Mouse (Mus musculus) heart, adult 2 months (tissue): ENCODE measurements at regions not wholly inside any gene's neighbourhood (a gene's known extent, or its start where the extent isn't known, plus 50 kb on each side); places are given as distances from the start of the nearest gene placed in this dataset.

Source experiments
- DNase-seq, 2 experiments: peaks; one replicate each; pipeline ENCODE4 v3.0.0; 2021
- H3K27ac ChIP-seq: fragments of 200-600 bp; 2 replicates; pipeline ENCODE4 v1.8.1; 2022
- H3K27me3 ChIP-seq: fragments of 200-500 bp; 2 replicates; pipeline ENCODE4 v1.6.1; 2012; ENCODE audit warnings: mild to moderate bottlenecking, low read length, inconsistent platforms, mixed read lengths; ENCODE audit not compliant: control insufficient read depth, insufficient read depth
- H3K36me3 ChIP-seq: fragments of 200-500 bp; 2 replicates; pipeline ENCODE4 v1.6.1; 2012; ENCODE audit warnings: low read length, inconsistent platforms; ENCODE audit not compliant: control insufficient read depth, insufficient read depth
- H3K4me1 ChIP-seq: fragments of 200-500 bp; 2 replicates; pipeline ENCODE4 v1.6.1; 2011; ENCODE audit warnings: low read length; ENCODE audit not compliant: control insufficient read depth, insufficient read depth
- H3K4me3 ChIP-seq: fragments of 200-600 bp; 2 replicates; pipeline ENCODE4 v1.8.1; 2022
- H3K79me2 ChIP-seq: fragments of 200-500 bp; replicated peaks from 2 replicates; pipeline ENCODE4 v1.6.1; 2012; ENCODE audit warnings: mild to moderate bottlenecking, inconsistent platforms, low read length, moderate library complexity, mixed read lengths; ENCODE audit not compliant: control insufficient read depth, insufficient read depth
- H3K9ac ChIP-seq: fragments of 200-500 bp; 2 replicates; pipeline ENCODE4 v1.6.1; 2012; ENCODE audit warnings: low read depth, mild to moderate bottlenecking, control low read depth, inconsistent platforms, low read length, mixed read lengths
- CTCF ChIP-seq: fragments of 200-600 bp; IDR thresholded peaks from 2 replicates; pipeline ENCODE4 v1.8.1; 2022; ENCODE audit warnings: antibody characterized with exemption, mild to moderate bottlenecking, moderate library complexity
- EP300 ChIP-seq: fragments of 200-500 bp; IDR thresholded peaks from 2 replicates; pipeline ENCODE4 v1.6.1; 2011; ENCODE audit warnings: low read depth, low read length, control low read depth; ENCODE audit not compliant: insufficient read depth
- POLR2A ChIP-seq: fragments of 200-500 bp; IDR thresholded peaks from 2 replicates; pipeline ENCODE4 v1.6.1; 2011; ENCODE audit warnings: mild to moderate bottlenecking, low read depth, low read length, control low read depth; ENCODE audit not compliant: insufficient read depth
- WGBS: fragments of 180-500 bp; shearing (Covaris S2); methylation state at CpG from one replicate; pipeline ENCODE4 v1.1.7; 2018; 5-methylcytosine and 5-hydroxymethylcytosine counted together
- intact Hi-C: fragments of 180-260 bp; cut with DNase I; formaldehyde crosslinking; loops from one replicate; pipeline ENCODE4 v1.15.1; 2025

- H3K36me3 ChIP-seq: no peaks in the 10 kb centered on the region
- DNase-seq: no peak
- WGBS: 46% methylated on average over 6 of the region's 6 CpGs
- no peak overlapping the region for H3K27ac ChIP-seq
- H3K4me1 ChIP-seq: peaks cover 1% of the 10 kb centered on the region; the same call in 1 of the 2 replicates
- no peaks in the 10 kb centered on the region for H3K79me2 ChIP-seq
- intact Hi-C loops: no loop called here
- H3K9ac ChIP-seq: no peak overlapping the region
- H3K4me3 ChIP-seq: no peak overlapping the region
- TF ChIP-seq CTCF: no peak
- TF ChIP-seq POLR2A: no peak
- TF ChIP-seq EP300: no peak
- no peaks in the 10 kb centered on the region for H3K27me3 ChIP-seq
Observed at GRCm38 (mm10) chr14:61885241-61886015, 278.2 kb downstream of the Kcnrg start.

GRCm38 (mm10) chr14:61889626-61890025 lies 282.4 kb downstream of the Kcnrg start:
- TF ChIP-seq EP300 (no peak), POLR2A (no peak), CTCF (no peak)
- Histone ChIP-seq H3K9ac (no peak overlapping the region), H3K36me3 (no peaks in the 10 kb centered on the region), H3K4me1 (peaks cover 1% of the 10 kb centered on the region; the same call in 1 of the 2 replicates), H3K4me3 (no peak overlapping the region), H3K27ac (peak overlapping the region; percentile 16; the same call in 1 of the 2 replicates), H3K79me2 (no peaks in the 10 kb centered on the region), H3K27me3 (no peaks in the 10 kb centered on the region)
- intact Hi-C loops: no loop called here
- peak; percentile 24 for DNase-seq
- 46% methylated on average over 8 of the region's 8 CpGs for WGBS

GRCm38 (mm10) chr14:61893786-61894185 lies 286.5 kb downstream of the Kcnrg start:
- H3K79me2 ChIP-seq: no peaks in the 10 kb centered on the region
- TF ChIP-seq CTCF (no peak), EP300 (no peak), POLR2A (no peak)
- no peak overlapping the region for H3K4me3 ChIP-seq
- H3K4me1 ChIP-seq: peaks cover 1% of the 10 kb centered on the region; the same call in 1 of the 2 replicates
- no peak overlapping the region for H3K27ac ChIP-seq
- no peak overlapping the region for H3K9ac ChIP-seq
- H3K27me3 ChIP-seq: no peaks in the 10 kb centered on the region
- no peaks in the 10 kb centered on the region for H3K36me3 ChIP-seq
- 85% methylated on average over 3 of the region's 3 CpGs for WGBS
- intact Hi-C loops: no loop called here
- no peak for DNase-seq

- no peak overlapping the region for H3K27ac ChIP-seq
- no peak for DNase-seq
- H3K36me3 ChIP-seq: no peaks in the 10 kb centered on the region
- no peaks in the 10 kb centered on the region for H3K27me3 ChIP-seq
- H3K4me1 ChIP-seq: no peaks in the 10 kb centered on the region
- intact Hi-C loops: no loop called here
- no peaks in the 10 kb centered on the region for H3K79me2 ChIP-seq
- H3K4me3 ChIP-seq: no peak overlapping the region
- no peak for TF ChIP-seq EP300
- TF ChIP-seq POLR2A: no peak
- TF ChIP-seq CTCF: no peak
- 75% methylated on average over 5 of the region's 5 CpGs for WGBS
- no peak overlapping the region for H3K9ac ChIP-seq
Observed at GRCm38 (mm10) chr14:61896879-61897278, 289.6 kb downstream of the Kcnrg start.

- H3K36me3 ChIP-seq: no peaks in the 10 kb centered on the region
- no peak overlapping the region for H3K27ac ChIP-seq
- TF ChIP-seq EP300 (no peak), POLR2A (no peak), CTCF (no peak)
- 80% methylated on average over 10 of the region's 10 CpGs for WGBS
- H3K79me2 ChIP-seq: no peaks in the 10 kb centered on the region
- H3K27me3 ChIP-seq: no peaks in the 10 kb centered on the region
- no peak for DNase-seq
- no peaks in the 10 kb centered on the region for H3K4me1 ChIP-seq
- no peak overlapping the region for H3K4me3 ChIP-seq
- H3K9ac ChIP-seq: no peak overlapping the region
- intact Hi-C loops: no loop called here
Observed at GRCm38 (mm10) chr14:61898664-61899063, 291.4 kb downstream of the Kcnrg start.

- H3K27ac ChIP-seq: no peak overlapping the region
- no peak overlapping the region for H3K9ac ChIP-seq
- no peaks in the 10 kb centered on the region for H3K27me3 ChIP-seq
- no peak overlapping the region for H3K4me3 ChIP-seq
- TF ChIP-seq EP300 (no peak), CTCF (no peak), POLR2A (no peak)
- DNase-seq: no peak
- no peaks in the 10 kb centered on the region for H3K79me2 ChIP-seq
- intact Hi-C loops: no loop called here
- H3K36me3 ChIP-seq: no peaks in the 10 kb centered on the region
- H3K4me1 ChIP-seq: no peaks in the 10 kb centered on the region
- 85% methylated on average over 4 of the region's 4 CpGs for WGBS
Observed at GRCm38 (mm10) chr14:61904426-61905124, 297.3 kb downstream of the Kcnrg start.
